Mouse (Mus musculus): ENCODE data around the gene 2310022A10Rik.
"Not testable (repeated sequence)": the region's sequence is repeated elsewhere in the genome, so short reads cannot be mapped to it uniquely, and the experiment has no call there.

2310022A10Rik gene

GRCm38 (mm10) chr7:27621028-27621427 is 68.0 kb downstream of the 2310022A10Rik start:
- DNase-seq = no peak

GRCm38 (mm10) chr7:27622234-27622633 is 69.2 kb downstream of the 2310022A10Rik start:
- DNase-seq = no peak

- no peak for DNase-seq
Measured at GRCm38 (mm10) chr7:27624967-27625366, 71.9 kb downstream of the 2310022A10Rik start.

- DNase-seq = no peak
Measured at GRCm38 (mm10) chr7:27627707-27628106, 74.7 kb downstream of the 2310022A10Rik start.

GRCm38 (mm10) chr7:27628190-27628589 is 75.2 kb downstream of the 2310022A10Rik start:
- DNase-seq = no peak

GRCm38 (mm10) chr7:27628816-27629215 is 75.8 kb downstream of the 2310022A10Rik start:
- not testable (repeated sequence) for DNase-seq

GRCm38 (mm10) chr7:27631439-27631838 is 78.4 kb downstream of the 2310022A10Rik start:
- DNase-seq = no peak

Data from kidney, postnatal 14 days (tissue).